Mouse (Mus musculus) retina, postnatal 7 days (tissue): ENCODE data around the gene Igsf21.

ENCODE experiments used
- DNase-seq: peaks from one replicate; pipeline ENCODE4 v3.0.0-alpha.2; 2012; ENCODE audit warnings: low read depth, low spot score

Gene Igsf21

GRCm38 (mm10) chr4:140237305-140237741 lies 9.3 kb downstream of the Igsf21 start:
- DNase-seq = no peak

- DNase-seq = no peak
Observed at GRCm38 (mm10) chr4:140235361-140236153, 11.0 kb downstream of the Igsf21 start.

- DNase-seq = no peak
Observed at GRCm38 (mm10) chr4:140234412-140235205, 12.0 kb downstream of the Igsf21 start.

- no peak for DNase-seq
Observed at GRCm38 (mm10) chr4:140227837-140228236, 18.7 kb downstream of the Igsf21 start.

- no peak for DNase-seq
Observed at GRCm38 (mm10) chr4:140225204-140225603, 21.4 kb downstream of the Igsf21 start.

GRCm38 (mm10) chr4:140224451-140224850 lies 22.1 kb downstream of the Igsf21 start:
- no peak for DNase-seq

GRCm38 (mm10) chr4:140223067-140223466 lies 23.5 kb downstream of the Igsf21 start:
- DNase-seq = no peak

- no peak for DNase-seq
Observed at GRCm38 (mm10) chr4:140220326-140221093, 26.1 kb downstream of the Igsf21 start.

GRCm38 (mm10) chr4:140218853-140219852 lies 27.4 kb downstream of the Igsf21 start:
- DNase-seq = no peak

GRCm38 (mm10) chr4:140218384-140218783 lies 28.2 kb downstream of the Igsf21 start:
- DNase-seq = no peak

GRCm38 (mm10) chr4:140217934-140218333 lies 28.6 kb downstream of the Igsf21 start:
- DNase-seq = no peak

- no peak for DNase-seq
Observed at GRCm38 (mm10) chr4:140216096-140216495, 30.5 kb downstream of the Igsf21 start.

- DNase-seq = no peak
Observed at GRCm38 (mm10) chr4:140215205-140215604, 31.4 kb downstream of the Igsf21 start.

- no peak for DNase-seq
Observed at GRCm38 (mm10) chr4:140214406-140214805, 32.2 kb downstream of the Igsf21 start.

- no peak for DNase-seq
Observed at GRCm38 (mm10) chr4:140210129-140210890, 36.3 kb downstream of the Igsf21 start.

- no peak for DNase-seq
Observed at GRCm38 (mm10) chr4:140205811-140206231, 40.8 kb downstream of the Igsf21 start.

- DNase-seq = no peak
Observed at GRCm38 (mm10) chr4:140204775-140205174, 41.8 kb downstream of the Igsf21 start.

- DNase-seq = no peak
Observed at GRCm38 (mm10) chr4:140203696-140204272, 42.8 kb downstream of the Igsf21 start.

- no peak for DNase-seq
Observed at GRCm38 (mm10) chr4:140202196-140202595, 44.4 kb downstream of the Igsf21 start.

GRCm38 (mm10) chr4:140200296-140200695 lies 46.3 kb downstream of the Igsf21 start:
- DNase-seq = no peak
